Mouse (Mus musculus) C2C12 (cell line): Measurements from ENCODE around the gene Dab2.

Experiments used
- CEBPB ChIP-seq: IDR thresholded peaks from one replicate; pipeline ENCODE4 v1.6.1; 2011; ENCODE audit warnings: low read depth, mild to moderate bottlenecking, control low read depth, moderate library complexity
- CTCF ChIP-seq: IDR thresholded peaks from one replicate; pipeline ENCODE4 v1.5.1; 2011; ENCODE audit not compliant: control insufficient read depth, insufficient read depth, insufficient read length
- FOSL1 ChIP-seq: IDR thresholded peaks from one replicate; pipeline ENCODE4 v1.8.0; 2011; ENCODE audit warnings: mild to moderate bottlenecking, low read length; ENCODE audit not compliant: poor library complexity, insufficient read depth, severe bottlenecking
- MAX ChIP-seq: IDR thresholded peaks from one replicate; pipeline ENCODE4 v1.6.1; 2011; ENCODE audit warnings: mild to moderate bottlenecking, control low read depth
- MYOD1 ChIP-seq: IDR thresholded peaks from one replicate; pipeline ENCODE4 v1.6.1; 2011; ENCODE audit warnings: low read depth; ENCODE audit not compliant: control insufficient read depth, insufficient read length
- MYOG ChIP-seq: IDR thresholded peaks from one replicate; pipeline ENCODE4 v1.6.1; 2011; ENCODE audit not compliant: control insufficient read depth, insufficient read length; ENCODE audit errors: extremely low read depth
- USF1 ChIP-seq: IDR thresholded peaks from one replicate; pipeline ENCODE4 v1.6.1; 2011; ENCODE audit warnings: low read depth, mild to moderate bottlenecking, control low read depth, moderate library complexity

DNA sequence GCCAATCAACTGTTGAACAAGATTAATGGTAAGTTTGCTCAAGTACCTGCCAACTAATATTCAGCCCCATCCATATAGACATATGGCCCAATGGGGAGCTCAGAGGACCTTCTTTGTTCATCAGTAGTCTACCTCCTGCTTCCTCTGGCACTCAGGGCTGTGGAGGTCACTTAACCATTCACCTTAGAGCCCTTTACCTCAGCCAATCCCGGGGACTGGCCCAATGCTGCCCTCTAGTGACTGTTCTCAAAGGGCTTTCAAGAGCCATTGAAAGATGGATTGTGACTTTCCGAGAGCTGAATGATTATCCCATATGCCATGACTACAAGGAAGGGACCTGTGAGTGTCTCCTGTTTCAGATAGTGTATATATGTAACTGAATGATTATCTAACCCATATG lies 136.2 kb downstream of the Dab2 start:
- TF ChIP-seq CTCF: no peak
- TF ChIP-seq USF1: no peak
- no peak for TF ChIP-seq CEBPB
- TF ChIP-seq MYOD1: no peak
- no peak for TF ChIP-seq FOSL1
- TF ChIP-seq MAX: no peak
- TF ChIP-seq MYOG: no peak
